Mouse (Mus musculus) Muller cell, postnatal 12 days (primary cell): ENCODE measurements at regions not wholly inside any gene's neighbourhood (a gene's known extent, or its start where the extent isn't known, plus 50 kb on each side); places are given as distances from the start of the nearest gene placed in this dataset.

Experiments used
- DNase-seq: peaks from one replicate; pipeline ENCODE4 v3.0.0-alpha.2; 2015; ENCODE audit errors: inconsistent ontology term

GRCm38 (mm10) chrX:61119499-61119898 is 65.9 kb downstream of the Cdr1 start:
- peak; percentile 58 for DNase-seq

- no peak for DNase-seq
Measured at GRCm38 (mm10) chrX:61117368-61117767, 68.0 kb downstream of the Cdr1 start.

- peak; percentile 44 for DNase-seq
Measured at GRCm38 (mm10) chrX:61116010-61116447, 69.3 kb downstream of the Cdr1 start.
